Mouse (Mus musculus): Measurements from ENCODE around the gene Ifitm2. TPM values are rescaled to one million over a fixed set of nuclear protein-coding genes. Genes with fewer than 3 reads are reported as not detected.

Gene Ifitm2
- polyA plus RNA-seq (2017; shearing (Covaris generic)), result 19.8 TPM

GRCm38 (mm10) chr7:140955758-140956555 is at the start of gene Ifitm2, which contains the start of gene Gm45717:
Gene Ifitm2 (minus strand): TSS chr7:140955987.
Gene Gm45717 (minus strand): TSS chr7:140955937.

DNA sequence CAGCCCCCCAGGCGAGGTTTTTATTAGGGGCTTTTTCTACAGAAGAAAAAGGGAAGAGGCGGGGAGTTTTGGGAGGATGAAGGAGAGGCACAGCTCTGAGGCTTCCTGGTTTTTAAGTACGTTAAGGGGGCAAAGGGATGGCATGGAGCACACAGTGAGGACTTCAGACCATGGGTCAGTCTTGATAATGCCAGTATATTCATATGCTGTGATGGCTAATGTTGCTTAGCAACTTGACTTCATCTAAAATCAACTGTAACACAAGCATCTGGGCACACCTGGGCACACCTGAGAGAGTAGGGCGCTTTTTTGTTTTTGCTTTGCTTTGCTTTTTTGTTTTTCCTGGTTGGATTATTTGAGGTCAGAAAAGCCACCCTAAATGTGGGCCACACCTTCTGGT is 11.1 kb upstream of the Ifitm2 start, which contains the start of gene Ifitm1:
Ifitm1 (plus strand) TSS at position 301 of the 400 bp plus-strand sequence.

DNA sequence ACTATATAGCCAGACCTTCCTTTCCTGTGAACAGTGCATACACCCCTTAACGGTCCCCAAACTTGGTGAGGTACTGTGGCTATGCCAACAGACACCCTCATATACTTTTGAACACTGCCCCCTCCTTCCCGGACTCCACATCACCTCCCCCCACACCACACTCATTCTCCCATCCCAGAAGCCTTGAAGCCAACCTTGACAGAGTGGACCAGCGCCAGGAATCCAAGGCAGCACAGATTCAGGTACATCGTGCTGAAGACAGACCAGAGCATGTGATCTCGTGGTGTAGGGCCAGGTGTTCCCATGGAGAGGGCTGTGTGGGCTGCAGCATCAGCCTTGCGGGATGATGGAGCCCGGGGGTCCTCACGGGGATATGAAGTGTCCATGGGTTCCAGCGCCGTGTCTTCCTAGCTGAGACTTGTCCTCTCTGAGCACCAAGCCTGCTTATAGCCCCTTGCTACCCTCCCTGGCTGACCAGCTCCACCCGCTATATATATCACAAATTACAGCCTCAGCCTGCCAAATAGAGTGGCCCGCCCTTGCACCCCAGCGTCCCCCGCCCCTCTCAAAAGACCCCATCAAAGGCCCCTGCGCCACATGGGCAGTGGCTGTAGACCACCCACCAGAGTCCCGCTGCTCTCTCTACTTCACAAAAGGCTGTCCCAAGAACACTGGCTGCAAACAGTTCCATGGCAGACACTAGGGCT is 5.8 kb downstream of the Ifitm2 start, which contains the start of gene Ifitm5:
Ifitm5 (minus strand) TSS at position 468 of the 707 bp plus-strand sequence.

DNA sequence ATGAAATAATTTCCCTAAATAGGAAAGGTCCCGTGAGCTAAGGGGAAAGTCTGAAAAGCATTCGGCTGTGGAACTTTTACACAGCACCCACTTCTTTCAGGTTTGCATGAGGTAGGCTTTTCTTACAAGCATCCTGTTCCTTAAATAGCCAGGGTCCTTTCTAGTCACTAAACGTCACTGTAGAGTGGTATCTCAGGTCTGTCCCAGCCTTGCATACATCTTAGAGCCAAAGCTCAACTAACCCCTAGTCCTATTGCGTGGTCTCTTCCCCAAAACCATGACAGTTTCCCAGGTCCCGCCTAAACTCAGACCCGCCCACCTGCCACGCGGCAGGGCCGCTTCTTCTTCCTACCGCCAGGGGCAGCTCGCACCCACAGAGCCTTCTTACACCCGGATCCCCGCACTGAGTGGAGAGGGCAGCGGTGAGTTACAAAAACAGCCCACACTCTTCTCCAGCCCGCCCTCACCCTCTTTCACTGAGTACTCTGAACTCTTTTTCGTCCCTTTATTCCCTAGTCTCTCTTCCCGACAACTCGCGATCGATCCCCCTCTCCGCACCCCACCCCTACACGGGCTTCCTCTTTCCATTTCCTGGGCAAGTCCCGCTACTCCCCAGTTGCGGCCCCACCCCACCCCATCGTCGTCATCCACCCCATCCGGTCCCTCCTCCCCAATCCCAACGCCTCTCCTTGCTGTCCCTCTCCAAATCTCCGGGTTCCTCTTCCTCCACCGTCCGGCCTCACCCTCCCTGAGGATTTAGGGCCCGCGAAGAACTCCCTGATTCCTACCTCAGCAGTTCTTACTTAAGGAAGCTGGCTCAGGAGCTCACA is 14.3 kb downstream of the Ifitm2 start, which contains the start of gene Pgghg:
Pgghg (plus strand) TSS at position 170 of the 830 bp plus-strand sequence.

DNA sequence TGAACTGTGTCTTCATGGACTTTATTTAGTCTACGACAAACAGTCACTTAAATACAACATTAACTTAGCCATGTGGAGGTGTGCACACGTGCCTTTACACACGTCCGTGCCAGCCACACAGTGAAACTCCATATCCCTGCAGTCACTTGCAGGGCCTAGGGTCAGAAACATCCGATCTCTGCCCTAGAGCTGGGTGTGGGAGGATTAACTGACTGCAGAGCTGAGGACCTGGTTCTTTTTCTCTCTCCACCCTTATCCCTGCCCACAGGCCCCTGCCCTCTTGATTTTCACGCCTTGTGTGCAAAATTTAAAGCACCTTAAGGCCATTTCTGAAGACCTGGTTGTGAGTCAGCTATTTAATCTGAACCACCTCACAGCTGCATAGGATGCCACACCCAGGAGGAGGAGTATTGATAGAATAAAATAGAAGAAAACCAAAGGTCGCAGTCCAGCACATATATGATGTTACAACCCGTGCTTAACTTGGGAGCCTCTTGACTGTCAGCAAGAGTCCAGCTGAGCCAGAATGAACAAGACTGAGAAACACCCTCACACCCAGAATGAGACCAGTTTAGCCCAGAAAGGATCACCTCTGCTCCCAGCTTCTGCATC is 35.3 kb downstream of the Ifitm2 start, which contains the start of gene Nlrp6:
Nlrp6 (plus strand) TSS at position 485 of the 612 bp plus-strand sequence.

Other genes with a start within 250 kb of the Ifitm2 start
- gene Cyp2e1, start 192.2 kb downstream of the Ifitm2 start, polyA plus RNA-seq (2017; shearing (Covaris generic)), result not detected
- not detected for gene Syce1, start 168.1 kb downstream of the Ifitm2 start, polyA plus RNA-seq (2017; shearing (Covaris generic))
- gene Zfp941, start 133.8 kb downstream of the Ifitm2 start, polyA plus RNA-seq (2017; shearing (Covaris generic)), result 0.18 TPM
- gene Urah, start 121.0 kb downstream of the Ifitm2 start, polyA plus RNA-seq (2017; shearing (Covaris generic)), result not detected
- not detected for gene Scgb1c1, start 110.4 kb downstream of the Ifitm2 start, polyA plus RNA-seq (2017; shearing (Covaris generic))
- 0.30 TPM for gene Odf3, start 108.2 kb downstream of the Ifitm2 start, polyA plus RNA-seq (2017; shearing (Covaris generic))
- 1.3 TPM for gene Gm45785, start 99.7 kb downstream of the Ifitm2 start, polyA plus RNA-seq (2017; shearing (Covaris generic))
- gene Ric8a, start 99.0 kb downstream of the Ifitm2 start, polyA plus RNA-seq (2017; shearing (Covaris generic)), result 107 TPM
- 51.2 TPM for gene Bet1l, start 98.4 kb downstream of the Ifitm2 start, polyA plus RNA-seq (2017; shearing (Covaris generic))
- 145 TPM for gene Psmd13, start 74.0 kb downstream of the Ifitm2 start, polyA plus RNA-seq (2017; shearing (Covaris generic))
- gene Sirt3, start 73.7 kb downstream of the Ifitm2 start, polyA plus RNA-seq (2017; shearing (Covaris generic)), result 2.6 TPM
- gene Cox8b, start 55.5 kb downstream of the Ifitm2 start, polyA plus RNA-seq (2017; shearing (Covaris generic)), result not detected
- gene Nlrp6, start 35.1 kb downstream of the Ifitm2 start, polyA plus RNA-seq (2017; shearing (Covaris generic)), result 0.11 TPM
- 9.2 TPM for gene Pgghg, start 14.6 kb downstream of the Ifitm2 start, polyA plus RNA-seq (2017; shearing (Covaris generic))
- gene Ifitm5, start 5.7 kb downstream of the Ifitm2 start, polyA plus RNA-seq (2017; shearing (Covaris generic)), result not detected
- gene Gm45717, start 50 bp downstream of the Ifitm2 start, polyA plus RNA-seq (2017; shearing (Covaris generic)), result not detected
- gene Ifitm1, start 11.2 kb upstream of the Ifitm2 start, polyA plus RNA-seq (2017; shearing (Covaris generic)), result 8.4 TPM
- 9.4 TPM for gene Ifitm3, start 54.8 kb upstream of the Ifitm2 start, polyA plus RNA-seq (2017; shearing (Covaris generic))
- not detected for gene Ifitm6, start 61.9 kb upstream of the Ifitm2 start, polyA plus RNA-seq (2017; shearing (Covaris generic))
- gene Gm17387, start 73.1 kb upstream of the Ifitm2 start, polyA plus RNA-seq (2017; shearing (Covaris generic)), result not detected
- 19.2 TPM for gene B4galnt4, start 105.1 kb upstream of the Ifitm2 start, polyA plus RNA-seq (2017; shearing (Covaris generic))
- gene Pkp3, start 122.2 kb upstream of the Ifitm2 start, polyA plus RNA-seq (2017; shearing (Covaris generic)), result 186 TPM
- 69.4 TPM for gene Sigirr, start 144.6 kb upstream of the Ifitm2 start, polyA plus RNA-seq (2017; shearing (Covaris generic))
- not detected for gene Ano9, start 161.8 kb upstream of the Ifitm2 start, polyA plus RNA-seq (2017; shearing (Covaris generic))
- gene Ptdss2, start 166.4 kb upstream of the Ifitm2 start, polyA plus RNA-seq (2017; shearing (Covaris generic)), result 4.1 TPM
- gene Rnh1, start 216.9 kb upstream of the Ifitm2 start, polyA plus RNA-seq (2017; shearing (Covaris generic)), result 81.9 TPM
- gene Hras, start 238.0 kb upstream of the Ifitm2 start, polyA plus RNA-seq (2017; shearing (Covaris generic)), result 25.0 TPM
- 2.7 TPM for gene Lrrc56, start 238.2 kb upstream of the Ifitm2 start, polyA plus RNA-seq (2017; shearing (Covaris generic))